Mouse (Mus musculus) limb, embryonic 10.5 days (tissue): ENCODE measurements at regions not wholly inside any gene's neighbourhood (a gene's known extent, or its start where the extent isn't known, plus 50 kb on each side); places are given as distances from the start of the nearest gene placed in this dataset.
"Not testable (repeated sequence)": the region's sequence is repeated elsewhere in the genome, so short reads cannot be mapped to it uniquely, and the experiment has no call there.

Experiments
- DNase-seq: peaks from one replicate; pipeline ENCODE4 v3.0.0-alpha.2; 2017; ENCODE audit warnings: low spot score
- H3K27ac ChIP-seq: fragments of 300-500 bp; sonication (generic); 2 replicates; pipeline ENCODE4 v1.5.1; 2016; ENCODE audit warnings: mild to moderate bottlenecking
- H3K27me3 ChIP-seq: fragments of 300-500 bp; sonication (generic); 2 replicates; pipeline ENCODE4 v1.6.1; 2016; ENCODE audit warnings: low read depth, mild to moderate bottlenecking; ENCODE audit not compliant: poor library complexity, severe bottlenecking
- H3K36me3 ChIP-seq: fragments of 300-500 bp; sonication (generic); 2 replicates; pipeline ENCODE4 v1.6.1; 2016; ENCODE audit warnings: mild to moderate bottlenecking, moderate library complexity
- H3K4me1 ChIP-seq: fragments of 300-500 bp; sonication (generic); 2 replicates; pipeline ENCODE4 v1.6.1; 2016
- H3K4me3 ChIP-seq: fragments of 300-500 bp; sonication (generic); 2 replicates; pipeline ENCODE4 v1.5.1; 2016; ENCODE audit warnings: mild to moderate bottlenecking, moderate library complexity
- H3K9me3 ChIP-seq: fragments of 300-500 bp; sonication (generic); replicated peaks from 2 replicates; pipeline ENCODE4 v1.6.1; 2016; ENCODE audit warnings: mild to moderate bottlenecking
- WGBS: fragments of 180-500 bp; shearing (Covaris S2); methylation state at CpG from one replicate; pipeline ENCODE4 v1.1.7; 2016; 5-methylcytosine and 5-hydroxymethylcytosine counted together

DNA sequence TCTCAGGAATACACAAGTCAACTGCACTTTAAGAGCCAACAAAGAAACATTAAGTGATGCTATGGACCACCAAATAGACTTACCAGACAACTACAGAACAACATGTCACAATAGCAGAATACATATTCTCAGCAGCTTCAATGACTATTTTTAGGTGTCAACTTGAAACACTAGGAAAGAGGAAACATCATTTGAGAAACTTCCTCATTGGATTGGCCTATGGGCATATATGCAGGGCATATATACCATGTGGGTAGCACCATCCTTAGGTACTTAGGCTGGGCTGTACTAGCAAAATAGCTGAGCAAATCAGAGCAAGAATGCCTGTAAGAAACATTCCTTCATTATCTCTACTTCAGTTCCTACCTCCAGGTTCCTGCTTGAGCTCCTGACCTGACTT lies 187.9 kb upstream of the Slc7a11 start:
- DNase-seq = no peak
- Histone ChIP-seq H3K9me3 (no peaks in the 10 kb centered on the region), H3K27me3 (no peaks in the 10 kb centered on the region), H3K36me3 (no peaks in the 10 kb centered on the region), H3K4me3 (no peak overlapping the region), H3K27ac (no peak overlapping the region), H3K4me1 (no peaks in the 10 kb centered on the region)

DNA sequence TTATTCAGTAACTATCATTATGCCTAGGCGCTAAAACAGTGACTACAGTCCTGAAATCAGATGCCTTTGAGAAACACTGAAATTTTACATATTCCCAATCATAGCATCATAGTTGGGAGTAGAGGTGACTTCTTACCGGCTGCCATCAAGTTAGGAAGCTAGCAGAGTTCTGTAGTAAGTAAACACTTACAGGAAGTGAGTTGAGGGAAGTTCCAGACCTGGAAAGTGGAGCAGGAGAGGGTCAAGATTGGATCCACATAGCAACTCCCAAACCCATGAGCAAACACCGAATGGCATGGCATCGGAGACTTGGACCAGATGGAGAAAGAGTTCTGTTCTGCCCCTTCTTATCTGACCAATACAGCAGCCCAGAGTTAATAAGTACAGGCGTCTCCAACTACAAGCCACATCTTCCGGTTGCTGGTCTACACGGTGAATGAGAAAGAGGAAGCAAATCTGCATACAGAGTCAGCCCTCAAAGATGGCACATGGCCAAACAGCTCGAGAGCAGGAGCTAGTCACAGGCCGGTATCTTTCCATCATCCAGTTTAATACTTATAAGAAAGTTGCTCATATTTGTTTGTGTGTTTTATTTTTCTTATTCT lies 184.8 kb upstream of the Slc7a11 start:
- Histone ChIP-seq H3K4me3 (no peak overlapping the region), H3K4me1 (no peaks in the 10 kb centered on the region), H3K36me3 (no peaks in the 10 kb centered on the region), H3K27ac (no peak overlapping the region), H3K9me3 (no peaks in the 10 kb centered on the region), H3K27me3 (no peaks in the 10 kb centered on the region)
- DNase-seq = no peak
- 94% methylated on average over 9 of the region's 9 CpGs for WGBS

DNA sequence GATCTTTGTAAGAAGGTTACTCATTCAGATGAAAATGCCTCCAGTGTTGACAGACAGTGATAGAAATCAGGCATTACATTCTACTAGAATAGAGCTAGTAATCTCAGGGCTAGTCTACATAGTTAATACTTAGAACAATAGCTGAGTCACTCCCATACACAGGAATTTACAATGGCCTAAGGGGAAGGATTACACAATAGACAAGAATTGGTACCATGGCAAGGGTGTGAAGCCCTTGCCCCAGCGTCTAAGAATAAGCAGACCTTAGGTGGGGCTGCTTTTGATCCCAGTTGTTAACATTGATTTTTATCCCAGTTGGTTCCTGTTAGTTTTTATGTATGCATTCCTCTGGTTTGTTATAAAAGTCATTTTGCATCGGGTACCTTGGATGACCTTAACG lies 177.8 kb upstream of the Slc7a11 start:
- 86% methylated on average over 3 of the region's 3 CpGs for whole genome bisulfite sequencing
- not testable (repeated sequence) for H3K27me3 ChIP-seq, H3K4me3 ChIP-seq, H3K9me3 ChIP-seq, H3K36me3 ChIP-seq, H3K4me1 ChIP-seq, H3K27ac ChIP-seq, DNase-seq

DNA sequence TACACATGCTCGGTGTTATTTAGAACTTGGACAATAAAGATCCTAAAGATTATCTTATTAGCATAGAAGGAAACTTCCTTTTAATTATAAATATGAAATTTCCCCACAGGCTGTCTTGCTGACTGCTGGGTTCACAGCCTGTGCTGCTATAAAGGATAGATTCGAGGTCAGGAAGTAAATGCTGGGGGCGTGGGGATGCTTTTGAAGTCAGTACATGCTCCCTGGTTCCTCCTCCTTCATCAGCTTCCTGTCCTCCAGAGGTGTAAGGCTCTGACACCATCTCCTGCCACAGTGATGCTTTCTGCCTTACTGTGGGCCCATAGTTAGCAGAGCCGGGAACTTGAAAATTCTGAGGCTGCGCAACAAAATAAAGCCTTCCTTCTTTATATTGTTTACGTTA lies 175.6 kb upstream of the Slc7a11 start:
- H3K4me1 ChIP-seq = no peaks in the 10 kb centered on the region
- H3K4me3 ChIP-seq = no peak overlapping the region
- WGBS = 71% methylated on average over 6 of the region's 6 CpGs
- DNase-seq = no peak
- no peak overlapping the region for H3K27ac ChIP-seq
- no peaks in the 10 kb centered on the region for H3K36me3 ChIP-seq
- H3K27me3 ChIP-seq = no peaks in the 10 kb centered on the region
- no peaks in the 10 kb centered on the region for H3K9me3 ChIP-seq

DNA sequence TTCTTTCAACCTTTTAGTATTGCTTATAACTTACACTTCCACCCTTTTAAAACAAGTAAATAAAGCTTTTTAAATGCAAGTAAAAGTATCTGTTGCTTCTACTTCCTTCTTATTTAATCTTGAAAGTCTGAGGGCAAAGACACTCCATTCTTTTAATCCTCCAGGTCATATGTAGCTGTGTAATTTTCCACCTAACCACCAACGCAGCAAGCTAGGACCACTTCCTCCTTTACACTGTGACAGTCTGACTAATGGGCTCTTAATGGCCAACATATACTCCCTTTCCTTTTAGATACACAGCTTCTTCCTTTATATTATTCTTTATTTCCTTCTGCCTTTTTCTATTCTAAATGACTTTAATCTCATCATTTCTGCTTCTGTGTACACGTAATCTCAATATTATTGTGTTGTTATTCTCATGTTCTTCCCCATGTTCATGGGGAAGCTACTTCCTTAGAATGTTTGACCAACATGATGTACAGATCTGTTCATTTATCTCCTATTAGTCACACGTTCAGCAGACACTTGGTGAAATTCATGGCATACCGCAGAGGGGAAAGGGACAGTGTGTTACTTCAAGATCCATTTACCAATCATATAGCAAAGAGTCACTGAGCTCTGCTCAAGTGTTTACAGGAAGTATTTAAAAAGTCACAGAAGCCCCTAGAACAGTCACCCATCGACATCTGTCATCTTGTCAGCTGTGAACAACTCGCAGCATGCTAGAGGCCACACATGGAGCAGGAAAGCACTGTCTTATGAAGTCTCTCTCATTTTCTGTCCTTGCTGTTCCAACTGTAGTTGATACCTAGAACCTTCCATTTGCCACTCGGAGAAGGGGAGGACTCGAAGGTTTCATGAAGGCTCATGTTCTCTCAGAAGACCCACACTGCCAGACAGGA lies 172.2 kb upstream of the Slc7a11 start:
- Histone ChIP-seq H3K4me3 (no peak overlapping the region), H3K9me3 (no peaks in the 10 kb centered on the region), H3K27ac (no peak overlapping the region), H3K4me1 (no peaks in the 10 kb centered on the region), H3K27me3 (no peaks in the 10 kb centered on the region), H3K36me3 (no peaks in the 10 kb centered on the region)
- no peak for DNase-seq
- 82% methylated on average over 8 of the region's 8 CpGs for WGBS

DNA sequence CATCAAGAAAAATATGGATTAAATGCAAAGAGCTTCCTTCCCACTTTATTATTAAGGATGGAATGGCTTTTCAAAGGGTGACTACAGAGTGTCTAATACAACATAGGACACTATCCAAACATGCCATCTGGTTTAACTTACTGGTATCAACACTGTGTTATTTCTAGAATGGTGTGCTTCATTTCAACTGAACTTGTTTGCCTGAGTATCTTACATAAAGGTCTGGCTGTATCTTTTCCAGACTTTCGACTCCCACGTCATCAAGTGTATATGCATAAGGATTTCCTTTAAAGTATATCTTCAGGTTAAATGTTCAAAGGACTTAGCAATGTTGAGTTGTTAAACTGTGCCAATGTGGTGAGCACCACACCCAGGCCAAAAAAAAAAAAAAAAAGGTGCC lies 169.6 kb upstream of the Slc7a11 start:
- Histone ChIP-seq H3K4me1 (peaks cover 15% of the 10 kb centered on the region), H3K4me3 (no peak overlapping the region), H3K27me3 (no peaks in the 10 kb centered on the region; the same call in 1 of the 2 replicates), H3K36me3 (no peaks in the 10 kb centered on the region), H3K9me3 (no peaks in the 10 kb centered on the region), H3K27ac (no peak overlapping the region)
- no peak for DNase-seq
- WGBS = 91% methylated on average over 2 of the region's 2 CpGs

DNA sequence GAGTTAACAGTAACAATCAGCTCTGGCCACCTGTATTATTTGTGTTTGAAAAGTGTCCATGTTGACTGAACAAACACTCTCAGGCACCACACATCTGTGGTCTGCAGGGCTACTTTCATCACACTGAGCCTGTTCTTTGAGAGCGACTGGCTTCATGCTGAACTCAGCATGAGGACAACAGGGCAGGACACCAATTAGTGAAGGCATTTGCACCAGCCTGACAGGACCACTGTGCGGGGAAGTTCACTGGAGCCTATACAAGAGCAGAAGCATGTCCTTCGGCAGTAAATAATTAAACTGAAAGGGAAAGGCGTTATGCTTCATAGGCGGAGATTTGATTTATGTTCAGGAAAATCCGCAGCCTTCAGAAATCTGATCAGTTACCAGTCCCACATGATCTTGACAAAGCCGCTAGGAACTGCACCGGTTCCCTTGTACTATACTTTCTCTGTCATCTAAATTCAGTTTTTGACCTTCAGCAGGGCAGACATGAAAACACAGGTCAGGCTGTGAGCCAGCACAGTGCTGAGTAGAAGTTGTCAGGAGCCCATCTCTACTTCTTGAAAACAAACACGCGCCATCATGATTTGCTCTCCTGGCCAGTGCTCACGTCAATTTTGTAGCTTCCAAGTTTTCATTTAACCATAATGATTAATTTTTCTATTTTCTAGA lies 166.1 kb upstream of the Slc7a11 start:
- H3K36me3 ChIP-seq = no peaks in the 10 kb centered on the region
- H3K27me3 ChIP-seq = peaks cover 21% of the 10 kb centered on the region; the same call in 1 of the 2 replicates
- no peak overlapping the region for H3K27ac ChIP-seq
- WGBS = 56% methylated on average over 11 of the region's 11 CpGs
- H3K4me3 ChIP-seq = no peak overlapping the region
- peak; percentile 47 for DNase-seq
- no peaks in the 10 kb centered on the region for H3K9me3 ChIP-seq
- peaks cover 21% of the 10 kb centered on the region for H3K4me1 ChIP-seq

DNA sequence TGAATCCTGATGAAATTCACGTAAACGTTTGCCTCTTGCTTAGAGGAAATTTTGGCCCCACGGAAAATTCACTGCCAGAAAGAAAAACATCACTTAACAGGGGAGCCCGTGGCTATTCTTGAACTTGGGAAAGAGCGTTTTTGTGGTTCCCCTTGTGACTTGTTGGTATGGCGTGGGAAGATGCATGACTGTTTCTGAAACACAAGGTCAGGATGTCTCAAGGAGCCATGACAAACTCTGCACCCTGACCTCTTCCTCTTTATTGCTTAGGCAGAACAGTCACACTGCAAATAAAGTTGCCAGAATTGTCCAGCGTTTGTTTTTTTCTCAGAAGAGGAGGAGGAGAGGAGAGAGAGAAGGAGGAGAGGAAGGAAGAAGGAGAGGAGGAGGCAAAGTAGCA lies 164.3 kb upstream of the Slc7a11 start:
- no peak for DNase-seq
- Histone ChIP-seq H3K27ac (no peak overlapping the region), H3K9me3 (no peaks in the 10 kb centered on the region), H3K27me3 (peaks cover 21% of the 10 kb centered on the region; the same call in 1 of the 2 replicates), H3K4me3 (no peak overlapping the region), H3K36me3 (no peaks in the 10 kb centered on the region), H3K4me1 (peaks cover 27% of the 10 kb centered on the region)
- 65% methylated on average over 7 of the region's 7 CpGs for WGBS

DNA sequence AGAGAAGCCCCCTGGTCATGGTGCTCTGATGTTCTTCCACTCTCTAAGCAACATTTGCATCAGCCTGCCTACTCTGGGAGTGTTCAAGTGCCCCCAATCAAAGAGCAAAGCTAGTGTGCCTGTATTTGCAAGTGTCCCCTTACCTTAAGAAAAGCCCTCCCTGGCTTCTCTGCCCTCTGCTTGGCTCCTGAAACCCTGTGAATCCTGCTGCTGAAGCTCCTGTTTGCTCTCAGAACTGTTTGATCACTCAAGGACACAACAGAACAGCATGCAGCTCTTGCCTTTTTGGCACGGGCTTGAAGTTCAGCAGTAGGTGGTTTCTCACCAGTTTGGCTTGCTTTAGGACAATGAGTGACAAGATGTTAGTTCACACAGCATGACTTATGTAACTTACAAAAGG lies 163.6 kb upstream of the Slc7a11 start:
- WGBS = 14% methylated on average over 1 of the region's 1 CpGs
- no peak overlapping the region for H3K27ac ChIP-seq
- H3K27me3 ChIP-seq = peaks cover 21% of the 10 kb centered on the region; the same call in 1 of the 2 replicates
- H3K4me1 ChIP-seq = peaks cover 29% of the 10 kb centered on the region
- no peaks in the 10 kb centered on the region for H3K9me3 ChIP-seq
- no peak for DNase-seq
- H3K4me3 ChIP-seq = no peak overlapping the region
- no peaks in the 10 kb centered on the region for H3K36me3 ChIP-seq

DNA sequence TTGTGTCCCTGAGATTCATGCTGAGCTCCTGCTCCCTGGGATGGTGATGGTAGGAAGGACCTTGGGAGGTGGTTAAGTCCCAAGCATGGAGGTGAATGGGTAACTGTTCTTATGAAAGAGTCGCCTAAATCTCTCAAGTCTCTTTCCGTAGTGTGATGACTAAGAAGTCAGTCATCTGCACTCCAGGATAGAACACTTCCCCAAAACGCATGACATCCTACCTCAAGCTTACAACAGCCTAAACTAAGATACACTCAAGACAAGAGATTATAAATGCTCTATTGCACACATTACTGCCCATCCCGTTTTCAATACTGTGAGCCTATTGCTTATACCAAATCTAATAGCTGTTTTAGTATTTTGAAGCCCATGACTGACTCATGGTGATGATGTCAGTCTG lies 162.3 kb upstream of the Slc7a11 start:
- no peak overlapping the region for H3K4me3 ChIP-seq
- H3K36me3 ChIP-seq = no peaks in the 10 kb centered on the region
- peaks cover 21% of the 10 kb centered on the region; the same call in 1 of the 2 replicates for H3K27me3 ChIP-seq
- H3K4me1 ChIP-seq = peaks cover 29% of the 10 kb centered on the region
- WGBS = 97% methylated on average over 4 of the region's 4 CpGs
- DNase-seq = no peak
- no peaks in the 10 kb centered on the region for H3K9me3 ChIP-seq
- H3K27ac ChIP-seq = no peak overlapping the region

DNA sequence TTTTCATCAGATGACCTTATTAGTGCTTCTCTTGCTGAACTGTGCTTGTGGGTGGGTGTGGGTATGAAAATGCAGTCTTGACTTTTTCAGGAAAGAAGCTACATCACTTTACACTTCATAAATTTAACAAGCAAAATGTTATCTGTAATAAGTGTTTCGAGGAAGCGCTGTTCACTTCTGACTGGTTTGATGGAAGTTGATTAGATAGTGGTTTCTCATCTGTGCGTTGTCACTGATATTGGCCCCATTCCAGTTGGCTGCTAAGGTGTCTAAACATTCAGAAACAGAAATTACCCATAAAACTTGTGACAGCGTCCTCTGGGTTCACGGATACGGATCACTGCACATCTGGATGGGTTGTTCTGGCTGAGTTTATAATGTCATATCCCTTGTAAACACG lies 159.8 kb upstream of the Slc7a11 start:
- Histone ChIP-seq H3K27me3 (peaks cover 21% of the 10 kb centered on the region; the same call in 1 of the 2 replicates), H3K27ac (no peak overlapping the region), H3K4me3 (no peak overlapping the region), H3K4me1 (0 out of 2 replicates have a peak, but pooled peaks cover 14% of the 10 kb centered on the region), H3K9me3 (no peaks in the 10 kb centered on the region), H3K36me3 (no peaks in the 10 kb centered on the region)
- WGBS = 62% methylated on average over 7 of the region's 7 CpGs
- no peak for DNase-seq

DNA sequence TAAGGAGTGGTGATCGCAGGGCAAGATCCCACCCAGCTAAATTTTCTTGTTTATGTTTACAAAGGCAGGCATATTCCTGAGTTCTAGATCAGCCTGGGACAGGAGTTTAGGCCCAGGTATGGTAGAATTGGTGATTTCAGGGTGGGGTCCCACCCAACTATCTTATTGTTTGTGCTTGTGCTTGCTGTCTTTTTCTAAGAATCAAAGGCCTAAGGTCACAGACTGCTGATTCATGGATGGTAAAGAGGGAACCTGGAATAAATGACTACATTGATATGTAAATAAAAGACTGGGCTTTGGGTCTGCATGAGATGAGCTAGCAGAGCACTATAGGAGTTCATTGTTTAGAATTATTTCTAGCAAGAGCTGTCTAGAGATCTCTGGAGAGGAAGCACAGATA lies 152.3 kb upstream of the Slc7a11 start:
- H3K9me3 ChIP-seq = peaks cover 2% of the 10 kb centered on the region; the same call in 1 of the 2 replicates
- H3K27me3 ChIP-seq = no peaks in the 10 kb centered on the region
- H3K4me3 ChIP-seq = no peak overlapping the region
- 95% methylated on average over 1 of the region's 1 CpGs for WGBS
- no peaks in the 10 kb centered on the region for H3K36me3 ChIP-seq
- H3K27ac ChIP-seq = no peak overlapping the region
- no peaks in the 10 kb centered on the region for H3K4me1 ChIP-seq
- no peak for DNase-seq

DNA sequence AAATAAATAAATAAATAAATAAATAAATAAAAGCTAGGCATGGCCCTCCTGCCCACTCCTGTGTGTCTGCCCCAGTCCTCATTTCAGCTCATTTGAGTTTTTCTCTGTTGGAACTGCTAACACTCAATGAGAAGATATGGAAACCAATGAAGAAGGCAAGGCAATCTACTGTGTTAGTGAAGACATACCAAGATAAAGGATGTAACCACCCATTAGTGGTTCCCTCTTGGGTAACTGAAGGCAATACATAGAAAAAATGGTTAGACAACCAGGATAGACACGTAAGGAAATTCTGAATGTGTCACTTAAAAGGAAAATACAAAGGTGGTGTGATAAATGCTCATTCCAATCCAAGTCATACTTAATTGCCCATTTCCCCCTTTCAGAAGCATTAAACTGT lies 140.9 kb upstream of the Slc7a11 start:
- Histone ChIP-seq H3K36me3 (no peaks in the 10 kb centered on the region), H3K4me3 (no peak overlapping the region), H3K9me3 (no peaks in the 10 kb centered on the region), H3K4me1 (no peaks in the 10 kb centered on the region), H3K27me3 (no peaks in the 10 kb centered on the region), H3K27ac (no peak overlapping the region)
- whole genome bisulfite sequencing = 94% methylated on average over 1 of the region's 1 CpGs
- DNase-seq = no peak
